ENCODE assay signal across 8 mouse cellular contexts in genomic region chr7:19029084-19029653, GRCm38 (mm10). TPM values are rescaled to one million over a fixed set of nuclear protein-coding genes. Genes with fewer than 3 reads are reported as not detected.
DNase-seq lines count a peak whose midpoint lies in the region; ATAC-seq and TF ChIP-seq lines count a peak whose summit lies in the region.
"Had no signal": no experiment of that assay in that cellular context is flagged by ENCODE, and none has a peak within 500 bp of the region (broad histone marks: within the 10 kb centered on the region; RNA-seq: fewer than 3 reads in every experiment).

No protein-coding gene starts in this region.

- H3K27me3 ChIP-seq in heart, embryonic 14.5 days (ENCODE audit: control insufficient read depth, insufficient read depth, low read length): no peaks in the 10 kb centered on the region
- no peaks in the 10 kb centered on the region for H3K27me3 ChIP-seq in kidney, embryonic 16.5 days (ENCODE audit: insufficient read depth, low read length)

- no peak overlapping the region for H3K27ac ChIP-seq in bone marrow macrophage, adult 2 months (ENCODE audit: insufficient read depth, low read depth, low read length)
- H3K27ac ChIP-seq in heart, embryonic 14.5 days (replicated peaks in 1 of 2; ENCODE audit: control insufficient read depth in 1 of 2, insufficient read depth in 1 of 2, low read depth in 2 of 2, low read length in 2 of 2): no peak overlapping the region
- no peak overlapping the region for H3K27ac ChIP-seq in kidney, embryonic 16.5 days (ENCODE audit: low read length)

- ATAC-seq in heart, embryonic 14.5 days (ENCODE audit: insufficient number of reproducible peaks, insufficient read depth, low FRiP score, low read depth): peak; percentile 19; the same call in 1 of the 2 replicates
- peak; percentile 14; the same call in 1 of the 2 replicates for ATAC-seq in kidney, embryonic 16.5 days (ENCODE audit: low FRiP score, low TSS enrichment)
- ATAC-seq in megakaryocyte-erythroid progenitor cell, adult 5-6 weeks (replicated peaks; ENCODE audit: low FRiP score, low TSS enrichment, poor library complexity, severe bottlenecking): peak; percentile 82

- DNase-seq in urinary bladder, postnatal 25 days (ENCODE audit: low spot score): peak; percentile 36
- no peak for DNase-seq in urinary bladder, postnatal 4 days (ENCODE audit: low spot score in 2 of 2)
- peak; percentile 79 for DNase-seq in testis, postnatal 10 days (ENCODE audit: low spot score)

- peaks cover 28% of the 10 kb centered on the region for H3K4me1 ChIP-seq in bone marrow macrophage, adult 2 months (ENCODE audit: control insufficient read depth, insufficient read depth, low read length)
- peaks cover 7 to 14% of the 10 kb centered on the region in 2 experiments for H3K4me1 ChIP-seq in heart, embryonic 14.5 days (ENCODE audit: control insufficient read depth in 2 of 2, insufficient read depth in 2 of 2, low read length in 2 of 2)
- H3K4me1 ChIP-seq in kidney, embryonic 16.5 days (ENCODE audit: insufficient read depth, low read length): peaks cover 15% of the 10 kb centered on the region

- WGBS in heart, embryonic 14.5 days: 67% methylated on average over 6 of the region's 6 CpGs
- 60% methylated on average over 6 of the region's 6 CpGs for WGBS in kidney, embryonic 16.5 days

- no peak overlapping the region for H3K4me3 ChIP-seq in bone marrow macrophage, adult 2 months (ENCODE audit: insufficient read depth, low read length)
- no peak overlapping the region for H3K4me3 ChIP-seq in heart, embryonic 14.5 days (ENCODE audit: control insufficient read depth in 1 of 2, insufficient read depth in 1 of 2, low read depth in 1 of 2, low read length in 2 of 2)
- H3K4me3 ChIP-seq in kidney, embryonic 16.5 days (ENCODE audit: low read length): no peak overlapping the region

- H3K9me3 ChIP-seq in heart, embryonic 14.5 days (ENCODE audit: control insufficient read depth, low read length): no peaks in the 10 kb centered on the region
- no peaks in the 10 kb centered on the region for H3K9me3 ChIP-seq in kidney, embryonic 16.5 days (ENCODE audit: low read length)

- no peak overlapping the region for H3K9ac ChIP-seq in heart, embryonic 14.5 days (ENCODE audit: low read length)
- H3K9ac ChIP-seq in kidney, embryonic 16.5 days (replicated peaks; ENCODE audit: low read length): no peak overlapping the region

- TF ChIP-seq CTCF in bone marrow macrophage, adult 2 months (IDR thresholded peaks at IDR 0.05; ENCODE audit: low read depth, low read length): peak; percentile 53

- no peak for TF ChIP-seq POLR2A in bone marrow macrophage, adult 2 months (IDR thresholded peaks at IDR 0.05; ENCODE audit: borderline replicate concordance, low read depth, low read length)

- peaks cover 54% of the 10 kb centered on the region for H3K36me3 ChIP-seq in heart, embryonic 14.5 days (ENCODE audit: control insufficient read depth, insufficient read depth, low read length)
- H3K36me3 ChIP-seq in kidney, embryonic 16.5 days (ENCODE audit: insufficient read depth, low read length): peaks cover 45% of the 10 kb centered on the region

- H3K4me2 ChIP-seq in heart, embryonic 14.5 days (ENCODE audit: low read length): no peak overlapping the region
- H3K4me2 ChIP-seq in kidney, embryonic 16.5 days (replicated peaks; ENCODE audit: low read depth, low read length): no peak overlapping the region

RNA-seq across cellular contexts. Expression of gene Sympk, which starts 5.0 kb away (rescaled TPM):
- polyA plus RNA-seq in bone marrow macrophage, adult 2 months (2012; ENCODE audit: insufficient read depth, insufficient read length, missing spikeins): 61.9 and 64.4 TPM in 2 replicates
- 15.8 and 16.3 TPM in 2 replicates for polyA plus RNA-seq in heart, embryonic 14.5 days (2014; fragmentation: Nextera tagmentation; extraction: Ambion mirVana)
- 34.0 and 35.6 TPM in 2 replicates for polyA plus RNA-seq in kidney, embryonic 16.5 days (2015; fragmentation: Nextera tagmentation; extraction: Ambion mirVana)
- 73.9 and 91.0 TPM in 2 replicates for total RNA-seq in megakaryocyte-erythroid progenitor cell, adult 5-6 weeks (2014; fragmentation: Nextera tagmentation)
- 35.3 and 52.2 TPM in 2 replicates for total RNA-seq in megakaryocyte-erythroid progenitor cell, adult 5-6 weeks (2017)

RNA-seq across cellular contexts. Expression of gene Foxa3, which starts 5.8 kb away (rescaled TPM):
- polyA plus RNA-seq in bone marrow macrophage, adult 2 months (2012; ENCODE audit: insufficient read depth, insufficient read length, missing spikeins): not detected in 2 replicates
- not detected in 2 replicates for polyA plus RNA-seq in heart, embryonic 14.5 days (2014; fragmentation: Nextera tagmentation; extraction: Ambion mirVana)
- polyA plus RNA-seq in kidney, embryonic 16.5 days (2015; fragmentation: Nextera tagmentation; extraction: Ambion mirVana): 0.35 and 0.75 TPM in 2 replicates
- total RNA-seq in megakaryocyte-erythroid progenitor cell, adult 5-6 weeks (2014; fragmentation: Nextera tagmentation): not detected in 2 replicates
- not detected in 2 replicates for total RNA-seq in megakaryocyte-erythroid progenitor cell, adult 5-6 weeks (2017)
- total RNA-seq: left cerebral cortex, adult 18-20 months had no signal

RNA-seq across cellular contexts. Expression of gene Rsph6a, which starts 25.3 kb away (rescaled TPM):
- polyA plus RNA-seq in bone marrow macrophage, adult 2 months (2012; ENCODE audit: insufficient read depth, insufficient read length, missing spikeins): not detected in 2 replicates
- polyA plus RNA-seq in heart, embryonic 14.5 days (2014; fragmentation: Nextera tagmentation; extraction: Ambion mirVana): not detected in 2 replicates
- not detected in 2 replicates for polyA plus RNA-seq in kidney, embryonic 16.5 days (2015; fragmentation: Nextera tagmentation; extraction: Ambion mirVana)
- not detected in 2 replicates for total RNA-seq in megakaryocyte-erythroid progenitor cell, adult 5-6 weeks (2014; fragmentation: Nextera tagmentation)
- total RNA-seq in megakaryocyte-erythroid progenitor cell, adult 5-6 weeks (2017): not detected in 2 replicates

RNA-seq across cellular contexts. Expression of gene Irf2bp1, which starts 25.3 kb away (rescaled TPM):
- 16.4 and 17.5 TPM in 2 replicates for polyA plus RNA-seq in bone marrow macrophage, adult 2 months (2012; ENCODE audit: insufficient read depth, insufficient read length, missing spikeins)
- polyA plus RNA-seq in heart, embryonic 14.5 days (2014; fragmentation: Nextera tagmentation; extraction: Ambion mirVana): 14.8 and 17.8 TPM in 2 replicates
- 21.4 and 23.5 TPM in 2 replicates for polyA plus RNA-seq in kidney, embryonic 16.5 days (2015; fragmentation: Nextera tagmentation; extraction: Ambion mirVana)
- 23.8 TPM in 2 replicates for total RNA-seq in megakaryocyte-erythroid progenitor cell, adult 5-6 weeks (2014; fragmentation: Nextera tagmentation)
- total RNA-seq in megakaryocyte-erythroid progenitor cell, adult 5-6 weeks (2017): 12.3 and 12.7 TPM in 2 replicates

RNA-seq across cellular contexts. Expression of gene Mypop, which starts 38.1 kb away (rescaled TPM):
- 1.0 and 1.2 TPM in 2 replicates for polyA plus RNA-seq in bone marrow macrophage, adult 2 months (2012; ENCODE audit: insufficient read depth, insufficient read length, missing spikeins)
- polyA plus RNA-seq in heart, embryonic 14.5 days (2014; fragmentation: Nextera tagmentation; extraction: Ambion mirVana): 1.3 and 1.6 TPM in 2 replicates
- polyA plus RNA-seq in kidney, embryonic 16.5 days (2015; fragmentation: Nextera tagmentation; extraction: Ambion mirVana): 3.3 and 4.0 TPM in 2 replicates
- not detected in 2 replicates for total RNA-seq in megakaryocyte-erythroid progenitor cell, adult 5-6 weeks (2014; fragmentation: Nextera tagmentation)
- 0.23 and 2.0 TPM in 2 replicates for total RNA-seq in megakaryocyte-erythroid progenitor cell, adult 5-6 weeks (2017)

Comparison
In these comparisons a context has a peak if more than half of its experiments do, and no peak if none do; other contexts are left out.
1. DNase-seq: peak in urinary bladder, postnatal 25 days (single experiment) and testis, postnatal 10 days (single experiment); none in urinary bladder, postnatal 4 days (0 of 2).
2. ATAC-seq: peak in every context shown above with its lines; median percentile 82 in megakaryocyte-erythroid progenitor cell, adult 5-6 weeks; 19 in heart, embryonic 14.5 days; 14 in kidney, embryonic 16.5 days.